Mouse (Mus musculus): ENCODE data around the gene Tcf7. TPM values are rescaled to one million over a fixed set of nuclear protein-coding genes. Genes with fewer than 3 reads are reported as not detected.

Tcf7 gene
- total RNA-seq, 2 experiments from 2014 or later: 2.8 to 3.8 TPM

DNA sequence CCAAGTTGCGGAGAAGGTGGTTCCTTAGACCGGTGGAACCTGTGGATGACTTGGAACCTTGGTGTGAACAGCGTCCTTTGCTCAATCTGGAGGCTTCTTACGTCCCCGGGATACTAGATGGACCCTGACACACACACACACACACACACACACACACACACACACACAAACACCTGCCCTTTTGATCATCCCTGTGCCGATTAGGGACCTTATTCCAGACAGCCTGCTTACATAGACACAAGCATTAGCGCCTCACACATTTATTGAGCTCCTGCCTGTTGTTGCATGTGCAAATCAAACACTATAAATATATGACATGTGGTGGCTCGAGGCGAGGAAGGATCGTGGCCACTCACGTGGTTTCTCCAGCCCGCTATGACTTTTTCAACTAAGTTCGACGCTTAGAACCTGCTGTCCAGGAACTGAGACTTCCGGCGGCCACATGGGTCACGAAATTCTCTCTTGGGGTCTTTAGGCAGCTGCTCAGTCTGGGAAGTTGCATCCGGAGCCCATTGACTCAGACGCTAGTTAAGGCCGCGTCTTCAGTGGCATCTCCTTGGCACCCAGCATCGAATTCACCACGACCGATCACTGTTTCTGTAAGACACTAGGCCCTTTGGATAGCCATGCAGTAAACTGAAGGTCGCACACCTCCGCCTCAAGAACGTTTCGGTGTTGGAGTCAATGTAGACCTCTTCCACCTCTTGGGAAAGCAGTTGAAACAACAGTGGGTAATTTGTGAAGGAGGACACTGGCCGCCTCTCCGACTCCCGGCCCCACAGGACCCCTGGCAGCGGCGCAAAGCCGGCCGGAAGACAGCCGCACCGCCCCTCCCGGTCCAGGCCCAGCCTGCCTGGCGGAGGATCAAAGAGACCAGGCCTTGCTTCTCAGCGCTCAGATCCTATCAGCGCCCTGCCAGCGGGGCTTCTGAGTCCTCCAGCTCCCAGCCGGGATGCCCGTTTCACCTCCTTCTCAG, 1.1 kb upstream of the Tcf7 start:
- DNase-seq: peak; percentile 77

DNA sequence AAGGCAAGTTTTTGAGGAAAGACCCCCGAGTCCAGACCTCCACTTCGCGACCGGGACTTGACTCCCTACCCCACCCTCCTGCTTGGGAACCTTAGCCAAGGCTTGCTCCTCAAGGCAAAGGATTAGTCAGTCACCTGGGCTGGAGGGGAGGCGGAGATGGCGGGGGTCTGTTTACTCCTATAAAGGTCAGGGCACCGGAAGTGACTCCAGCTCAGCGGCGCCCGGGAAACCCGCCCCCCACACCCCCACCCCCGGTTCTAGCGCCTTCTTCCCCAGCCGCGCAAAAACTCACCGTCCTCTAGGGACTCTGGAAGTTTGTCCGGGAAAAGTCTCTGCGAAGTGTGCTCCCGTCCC, 417 bp downstream of the Tcf7 start:
- no peak for DNase-seq

DNA sequence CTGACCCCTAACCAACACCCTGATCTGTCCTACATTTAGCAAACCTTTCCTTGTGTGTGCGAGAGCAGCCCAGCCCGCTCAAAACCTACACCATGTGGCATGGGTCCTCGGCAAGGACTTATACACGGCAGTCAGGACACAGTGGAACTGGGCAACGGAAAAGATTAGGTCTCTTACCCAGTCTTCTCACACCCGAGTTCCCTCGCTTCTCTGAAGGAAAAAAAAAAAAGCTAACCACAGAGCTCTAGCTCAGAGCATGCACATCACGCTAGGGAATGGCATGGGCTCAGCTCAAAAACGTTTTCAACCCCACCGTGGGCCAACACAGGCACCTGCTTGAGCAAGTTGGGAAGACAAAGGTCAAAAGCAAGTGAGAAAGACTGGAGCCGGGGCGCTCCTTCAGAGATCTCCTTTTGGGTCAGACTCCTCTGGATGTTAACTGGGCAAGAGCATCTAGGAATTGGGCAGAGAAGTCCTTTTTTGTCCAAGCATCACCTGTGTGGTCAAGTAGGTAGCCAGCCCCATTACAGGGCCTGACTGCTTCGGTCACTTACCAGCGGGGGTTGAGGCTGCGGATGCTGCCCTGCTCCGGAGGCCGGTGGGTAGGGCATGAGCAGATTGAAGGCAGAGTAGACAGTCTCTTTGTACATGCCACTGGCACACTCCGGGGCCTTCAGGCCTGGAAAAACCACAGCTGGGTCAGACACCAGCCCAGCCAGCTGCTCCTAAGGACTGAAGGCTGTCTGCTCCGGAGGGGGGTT, 1.1 kb downstream of the Tcf7 start:
- no peak for DNase-seq

DNA sequence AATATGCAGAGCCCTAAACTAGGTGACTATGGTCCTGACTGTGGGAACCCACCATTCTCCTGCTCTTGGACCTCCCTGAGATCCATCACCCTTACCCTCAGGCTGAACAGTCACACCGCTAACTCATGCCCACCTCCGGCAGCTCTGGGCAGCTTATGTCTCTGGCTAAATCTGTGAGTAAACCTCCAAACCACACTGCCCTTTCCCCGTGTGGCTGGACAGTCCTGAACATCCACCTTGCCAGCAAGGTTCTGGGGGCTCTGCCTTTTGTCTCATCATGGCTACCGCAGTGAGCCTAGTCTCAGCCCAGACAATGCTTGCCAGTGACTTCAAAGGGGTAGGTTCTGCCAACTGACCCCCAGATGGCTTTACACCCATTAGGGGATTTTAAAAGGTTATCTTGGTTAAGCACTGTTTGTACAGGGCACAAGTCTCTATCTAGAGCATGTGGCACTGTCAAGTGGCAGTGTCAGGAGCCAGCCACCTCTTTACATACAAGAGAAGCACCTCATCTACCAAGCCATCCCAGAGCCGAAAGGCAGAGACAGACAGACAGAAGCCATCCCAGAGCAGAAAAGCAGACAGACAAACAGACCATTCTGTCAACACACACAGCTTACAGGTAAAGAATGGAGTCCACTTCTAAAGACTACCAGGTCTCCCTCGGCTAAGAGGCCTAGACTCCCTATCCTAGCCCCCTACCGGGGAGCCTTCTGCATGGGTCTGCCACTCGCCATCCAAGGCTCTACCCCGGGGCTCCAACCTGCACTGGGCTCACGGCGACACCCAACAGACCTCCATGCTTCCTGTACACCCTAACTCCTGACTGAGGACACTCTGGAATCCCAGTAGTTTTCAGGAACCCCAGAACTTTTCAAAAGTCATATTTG, 2.0 kb downstream of the Tcf7 start:
- no peak for DNase-seq

DNA sequence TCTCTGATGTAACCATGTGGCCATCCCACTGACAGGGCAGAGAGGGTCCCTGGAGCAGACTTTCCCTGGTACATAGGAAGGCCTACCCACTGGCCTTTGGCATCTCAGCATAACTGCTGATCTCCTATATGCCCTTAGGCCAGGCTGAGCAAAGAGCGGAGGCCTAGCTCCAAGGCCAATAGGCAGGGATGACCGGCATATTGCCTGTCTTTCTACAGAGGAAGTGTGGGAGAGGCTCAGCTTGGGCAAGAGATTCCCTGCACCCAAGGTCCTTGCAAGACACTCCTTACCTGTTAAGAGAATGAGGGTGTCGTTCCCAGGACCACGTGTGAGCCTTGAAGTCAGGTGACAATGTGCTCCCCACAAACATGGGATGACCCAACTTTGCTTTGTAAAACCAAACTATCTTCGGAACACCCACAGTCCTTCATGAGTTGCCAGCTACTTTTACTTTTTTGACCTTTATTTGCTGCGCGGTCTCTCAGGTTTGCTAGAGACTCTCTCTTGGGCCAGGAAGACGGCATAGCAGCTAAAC, 3.1 kb downstream of the Tcf7 start:
- DNase-seq: no peak

DNA sequence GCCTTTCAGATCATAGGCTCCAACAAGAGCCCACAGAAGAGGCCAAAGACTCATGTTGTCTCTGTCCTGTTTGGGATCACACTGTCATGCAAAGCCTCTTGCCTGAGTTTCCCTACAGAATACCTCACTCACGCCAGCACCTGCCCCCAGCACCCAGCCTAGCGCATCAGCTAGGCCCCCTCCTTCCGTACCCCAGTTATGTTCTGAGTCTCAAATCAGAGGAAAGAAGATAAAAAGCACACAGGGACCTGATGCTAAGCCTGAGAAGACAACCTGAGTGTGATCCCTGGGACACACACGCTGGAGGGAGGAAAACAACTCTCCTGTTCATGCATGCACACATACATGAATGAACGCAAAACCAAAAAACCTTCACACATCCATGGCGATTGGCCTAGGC, 3.8 kb downstream of the Tcf7 start:
- no peak for DNase-seq

DNA sequence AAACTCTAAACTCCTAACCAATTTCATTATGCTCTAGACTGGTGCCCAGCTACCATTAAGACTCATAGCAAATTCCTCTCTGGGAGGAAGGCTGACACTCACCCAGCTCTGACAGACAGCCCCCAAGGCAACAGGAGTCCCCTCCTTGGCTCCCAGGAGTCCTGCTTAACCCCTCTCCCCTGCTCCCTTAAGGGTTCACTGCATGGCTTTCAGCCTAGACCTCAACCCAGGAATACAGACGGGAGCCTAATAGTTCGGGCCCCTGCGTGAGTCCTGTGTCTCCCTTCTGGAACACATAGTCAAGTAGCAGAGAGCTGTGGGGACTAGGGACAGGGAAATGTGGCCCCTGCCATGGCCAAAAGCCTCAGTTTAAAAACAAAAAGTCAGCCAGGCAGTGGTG, 4.7 kb downstream of the Tcf7 start:
- DNase-seq: no peak

DNA sequence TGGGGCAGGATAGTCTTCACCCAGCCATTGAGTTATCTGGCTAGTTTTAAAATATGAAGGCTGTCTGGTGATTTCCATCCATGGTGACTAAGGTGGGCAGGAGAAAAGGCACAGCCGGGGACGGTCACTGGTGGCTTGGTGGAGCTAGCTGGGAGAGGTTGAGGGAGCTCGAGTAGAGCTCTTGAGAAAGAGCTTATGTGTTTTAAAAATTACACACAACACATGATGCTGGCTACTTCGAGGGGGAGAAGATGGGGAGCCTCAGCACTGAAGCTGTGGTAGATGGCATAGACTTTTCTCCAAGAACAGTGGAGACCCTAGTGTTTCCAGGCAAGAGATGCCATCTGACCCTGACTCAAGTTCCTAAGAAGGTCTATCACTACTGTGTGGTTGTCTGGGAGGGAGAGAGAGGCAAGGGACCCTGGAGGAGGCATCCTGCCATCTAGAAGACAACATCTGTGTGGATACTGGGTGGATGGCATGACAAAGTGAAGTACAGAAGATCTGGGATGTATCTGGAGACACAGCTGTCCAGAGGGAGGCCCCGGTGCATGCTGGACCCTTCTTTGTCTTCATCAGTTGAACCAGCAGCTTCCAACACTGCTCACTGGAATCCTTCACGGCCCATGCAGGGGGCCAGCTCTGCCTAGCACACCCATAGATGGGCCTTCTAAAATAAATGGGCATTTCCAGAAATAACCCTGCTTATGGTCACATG, 5.2 kb downstream of the Tcf7 start:
- no peak for DNase-seq

DNA sequence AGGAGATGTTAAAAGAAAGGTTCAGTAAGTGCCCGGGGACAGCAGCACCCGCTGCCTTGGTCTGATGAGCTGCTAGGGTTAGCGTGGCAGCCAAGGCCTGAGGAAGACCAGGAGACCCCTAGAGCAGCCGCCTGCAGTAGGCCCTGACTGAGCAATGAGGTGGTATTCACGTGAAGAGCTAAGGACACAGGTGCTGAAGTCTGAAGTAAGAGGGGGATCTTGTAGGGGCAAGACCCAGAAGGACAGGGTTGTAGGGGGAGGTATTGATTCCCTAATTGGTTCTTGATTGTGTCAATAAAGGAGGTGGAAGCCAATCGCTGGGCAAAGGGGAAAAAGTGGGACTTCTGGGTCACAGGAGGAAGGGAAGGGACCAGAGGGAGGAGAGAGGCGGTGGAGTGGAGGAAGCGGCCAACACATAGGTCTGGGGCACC, 5.8 kb downstream of the Tcf7 start:
- DNase-seq: no peak

DNA sequence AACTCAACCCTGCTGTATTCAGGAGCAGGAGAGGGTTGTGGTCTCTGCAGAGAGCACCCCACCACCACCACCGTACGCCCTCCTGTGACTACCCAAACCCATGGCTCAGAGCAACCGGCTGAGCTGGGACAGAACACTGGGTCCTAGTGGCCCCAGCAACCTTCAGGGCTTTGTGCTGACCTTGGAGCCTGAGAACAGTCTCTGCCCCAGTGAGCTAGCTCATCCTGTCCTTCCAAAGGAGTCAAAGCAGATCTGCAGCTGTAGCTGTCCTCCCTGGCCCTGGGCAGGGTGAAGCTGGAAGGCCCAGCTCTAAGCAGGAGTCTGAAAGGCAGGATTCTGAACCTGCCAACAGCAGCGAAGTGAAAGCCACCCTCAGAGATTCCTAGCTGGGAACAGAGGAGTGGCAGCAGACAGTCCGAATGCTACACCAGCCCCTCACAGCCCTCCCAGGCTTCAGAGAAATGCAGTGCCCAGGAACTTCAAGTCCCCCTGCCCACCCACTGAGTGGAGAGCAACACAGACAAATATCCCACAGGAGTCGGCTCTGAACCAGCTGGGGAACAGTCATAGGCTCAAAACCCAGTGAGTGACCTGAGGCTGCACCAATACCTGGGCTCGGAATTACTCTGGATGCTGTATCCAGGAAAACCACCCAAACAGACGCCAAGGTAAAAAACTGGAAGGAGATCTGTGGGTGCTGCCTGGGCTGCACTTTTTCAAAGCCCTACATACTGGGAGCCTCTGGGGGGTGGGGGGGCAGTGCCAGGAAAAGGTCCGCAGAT, 6.8 kb downstream of the Tcf7 start:
- no peak for DNase-seq

DNA sequence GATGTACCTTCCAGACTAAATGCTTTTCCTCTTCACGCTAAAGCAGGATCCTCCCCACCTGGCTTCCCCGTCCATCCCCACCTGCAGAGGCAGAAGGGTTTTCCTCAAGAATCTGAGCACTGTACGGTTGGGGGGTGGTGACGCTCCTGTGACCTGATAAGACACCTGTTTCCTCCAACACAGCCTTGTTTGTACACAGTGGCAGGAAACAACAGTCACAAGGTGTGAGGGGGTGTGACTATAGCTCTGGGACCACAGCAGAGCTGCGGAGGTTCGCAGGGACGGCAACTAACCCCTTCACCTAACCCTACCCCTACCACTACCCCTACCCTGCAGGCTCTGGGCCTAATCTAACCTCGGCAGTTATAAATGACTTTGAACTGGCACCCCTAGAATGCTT, 7.4 kb downstream of the Tcf7 start:
- no peak for DNase-seq

DNA sequence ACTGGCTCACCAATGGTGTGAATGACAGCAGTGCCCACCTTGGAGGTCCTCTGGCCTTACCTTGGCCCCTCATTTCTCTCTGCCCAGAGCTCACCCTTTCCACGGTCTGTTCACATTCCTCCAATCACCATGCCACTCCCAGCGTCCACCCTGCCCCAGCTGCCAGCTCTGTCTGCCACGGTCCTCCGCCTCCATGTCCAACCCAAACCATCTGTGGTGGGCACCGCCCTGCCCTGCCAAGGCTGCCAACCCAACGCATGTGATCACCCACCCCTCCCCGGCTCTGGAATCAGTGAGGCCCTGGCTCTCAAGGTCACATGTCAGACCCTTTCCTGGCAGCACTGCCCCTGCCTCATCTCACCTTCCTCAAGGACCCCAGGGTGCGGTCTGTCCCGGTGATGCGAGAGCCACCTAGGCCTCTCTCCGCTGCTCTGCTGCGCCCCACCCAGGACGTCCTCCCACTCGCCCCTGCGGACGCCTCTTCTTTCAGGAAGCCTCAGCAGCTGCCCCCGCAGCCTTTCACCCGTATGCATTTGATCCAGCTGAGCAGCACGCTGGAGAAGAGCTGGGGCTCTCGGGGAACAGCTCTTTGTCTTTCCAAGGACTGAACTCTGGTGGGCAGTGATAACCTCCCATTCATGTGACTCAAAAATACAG, 8.2 kb downstream of the Tcf7 start:
- DNase-seq: no peak

DNA sequence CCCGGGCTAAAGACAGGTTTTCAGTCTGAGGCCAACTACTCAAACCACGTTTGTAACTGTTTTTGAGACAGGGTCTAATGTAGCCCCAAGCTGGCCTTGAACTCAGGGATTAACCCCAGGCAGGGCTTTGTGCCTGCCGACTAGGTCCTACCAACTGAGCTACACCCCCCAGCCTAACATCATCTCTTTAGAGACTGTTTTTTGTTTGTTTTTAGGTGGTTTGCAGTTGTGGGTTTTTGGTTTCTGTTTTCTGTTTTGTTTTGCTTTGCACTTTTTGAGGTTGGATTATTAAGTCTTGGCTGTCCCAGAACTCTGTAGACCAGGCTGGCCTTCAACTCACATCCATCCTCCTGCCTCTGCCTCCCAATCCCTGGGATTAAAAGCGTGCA, 8.9 kb downstream of the Tcf7 start:
- DNase-seq: no peak

DNA sequence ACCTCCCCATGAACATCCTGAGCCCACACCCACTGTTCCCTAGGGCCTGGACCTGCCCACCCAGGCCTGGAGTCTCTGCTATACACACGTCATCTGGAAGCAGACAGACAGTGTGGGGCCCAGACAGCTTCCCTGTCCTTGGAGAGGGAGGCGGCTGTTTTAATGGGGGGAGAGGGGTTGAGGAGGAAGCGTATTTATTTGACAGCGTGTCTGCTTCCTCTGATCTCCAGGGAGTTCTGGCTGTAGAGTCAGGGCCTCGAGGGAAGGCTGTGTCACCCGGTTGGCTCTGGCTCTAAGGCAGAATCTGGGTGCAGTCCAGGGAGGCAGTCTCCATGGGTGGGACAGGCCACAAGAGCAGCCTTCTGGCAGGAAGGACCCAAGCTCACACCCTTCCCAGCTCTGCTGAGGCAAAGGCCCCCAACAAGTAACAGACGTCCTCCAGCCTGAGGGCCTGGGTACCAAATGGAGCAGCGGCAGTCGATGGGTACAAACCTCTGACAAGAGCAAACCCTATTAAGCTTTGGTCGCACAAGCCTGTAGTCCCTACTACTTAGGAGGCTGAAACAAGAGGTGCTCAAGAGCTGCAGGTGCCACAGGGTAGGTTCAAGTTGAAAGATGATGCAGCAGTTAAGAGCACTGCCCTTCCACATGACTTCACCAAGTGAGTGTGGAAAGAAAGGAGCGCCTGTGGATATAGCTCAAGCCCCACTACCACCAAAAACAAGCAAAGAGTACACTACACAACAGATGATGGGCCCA, 9.5 kb downstream of the Tcf7 start:
- peak; percentile 37 for DNase-seq

DNA sequence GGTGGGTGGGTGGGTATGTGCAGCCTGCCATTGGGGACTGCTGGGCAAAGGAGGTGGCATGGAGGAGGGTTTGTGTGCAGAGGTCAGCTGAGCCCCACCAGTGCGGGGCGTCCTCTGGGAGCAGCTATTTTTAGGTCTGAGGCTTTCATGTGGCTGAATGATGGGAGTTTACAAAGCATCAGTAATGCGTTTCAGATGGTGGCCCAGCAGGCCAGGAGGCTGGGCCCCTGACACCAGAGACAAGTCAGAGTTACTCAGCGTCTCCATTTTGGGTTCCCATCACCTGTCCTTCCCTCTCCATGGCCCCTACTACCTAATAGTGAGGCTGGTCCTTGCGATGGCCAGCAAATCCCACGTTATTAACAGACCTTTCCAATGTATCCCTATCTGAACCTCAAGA, 10.2 kb downstream of the Tcf7 start:
- no peak for DNase-seq

DNA sequence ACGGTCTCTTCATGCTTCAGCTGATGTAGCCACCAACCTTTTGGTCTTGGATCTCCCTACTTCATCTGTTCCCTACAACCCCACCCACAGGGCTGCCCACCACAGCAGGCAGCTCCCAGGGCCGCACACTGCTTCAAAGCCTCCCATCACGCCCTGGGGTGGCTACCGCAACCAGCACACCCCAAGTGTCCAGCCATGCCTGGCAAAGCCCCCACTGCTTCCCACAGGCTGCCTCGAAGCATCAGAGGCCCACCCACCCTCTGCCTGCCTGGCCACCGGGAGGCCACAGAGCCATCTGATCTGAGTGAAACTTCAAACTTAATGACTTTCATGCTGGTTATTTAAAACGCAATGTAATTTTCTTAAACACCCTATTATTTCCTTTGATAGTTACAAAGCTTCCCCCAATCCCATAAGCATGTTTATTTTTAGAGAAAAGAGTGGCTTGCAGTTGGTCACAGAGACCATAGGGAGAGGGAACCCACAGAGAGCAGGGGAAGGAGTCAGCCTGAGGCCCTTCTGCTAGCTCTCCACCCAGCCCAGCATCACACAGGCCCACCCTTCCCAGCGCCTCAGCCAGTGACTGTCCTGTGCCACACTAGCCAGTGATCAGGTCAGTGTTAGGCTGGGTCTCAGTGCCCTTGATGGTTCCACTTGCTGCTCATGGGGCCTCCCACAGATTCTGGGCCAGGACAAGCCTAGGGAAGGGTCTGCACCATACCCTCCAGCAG, 10.9 kb downstream of the Tcf7 start:
- DNase-seq: no peak

DNA sequence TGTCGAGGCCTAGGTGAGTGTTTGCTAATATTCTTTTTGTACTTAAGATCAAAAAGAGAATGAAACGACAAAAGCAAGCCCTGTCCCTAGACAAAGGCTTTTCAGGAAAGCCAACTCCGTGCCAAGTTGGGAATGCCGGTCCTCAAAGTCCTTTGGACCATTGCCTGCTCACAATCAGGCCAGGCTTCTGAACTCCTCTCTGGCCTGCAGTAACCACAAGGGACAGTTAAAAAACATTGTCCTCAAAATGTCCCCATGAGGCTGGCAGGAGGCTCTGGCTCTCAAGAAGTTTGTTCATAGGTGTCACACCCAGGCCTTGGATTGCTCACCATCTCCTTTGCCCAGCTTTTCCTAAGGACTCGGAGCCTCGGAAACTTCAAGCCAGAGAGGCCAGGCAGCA, 13.0 kb downstream of the Tcf7 start:
- DNase-seq: peak; percentile 32

DNA sequence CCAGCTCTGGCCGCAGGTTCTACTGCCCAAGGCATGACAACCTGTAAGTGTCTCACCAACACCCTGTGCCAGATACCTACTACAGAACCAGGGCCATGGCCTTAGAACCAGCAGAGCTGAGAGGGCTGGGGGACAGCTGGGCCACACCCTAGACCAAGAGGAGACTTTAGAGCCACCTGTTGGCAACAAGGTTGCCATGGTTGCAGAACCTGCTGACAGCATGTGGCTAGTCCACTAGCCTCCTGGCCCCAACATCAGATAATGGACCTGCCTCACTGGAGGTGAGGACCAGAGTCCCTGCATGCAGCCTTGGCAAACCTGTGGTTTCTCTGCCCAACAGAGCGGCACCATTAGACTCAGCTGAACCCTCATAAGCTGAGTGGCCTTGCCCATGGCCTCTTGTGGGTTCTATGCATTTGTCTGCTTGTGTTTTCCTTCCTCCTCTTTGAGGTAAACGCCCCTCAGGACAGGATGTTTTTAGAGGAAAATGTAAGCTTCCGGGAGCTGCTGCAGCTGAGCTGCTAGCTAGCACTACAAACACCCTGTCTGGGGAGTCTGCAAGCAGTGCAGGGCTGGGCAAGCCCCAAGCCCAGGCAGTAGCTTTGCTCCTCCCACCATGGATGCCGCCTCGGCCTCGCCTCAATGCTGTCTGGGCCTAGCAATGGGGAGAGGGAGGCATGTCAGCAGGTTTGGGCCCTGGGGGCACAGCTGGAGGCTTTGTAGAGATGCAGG, 14.5 kb downstream of the Tcf7 start:
- no peak for DNase-seq

All from heart, postnatal 4 days (tissue).